Mouse (Mus musculus): Measurements from ENCODE around the gene Dnajc11. TPM values are rescaled to one million over a fixed set of nuclear protein-coding genes. Genes with fewer than 3 reads are reported as not detected.

The Dnajc11 gene
- polyA plus RNA-seq, 1 experiment from 2014 or later: 61.1 TPM

DNA sequence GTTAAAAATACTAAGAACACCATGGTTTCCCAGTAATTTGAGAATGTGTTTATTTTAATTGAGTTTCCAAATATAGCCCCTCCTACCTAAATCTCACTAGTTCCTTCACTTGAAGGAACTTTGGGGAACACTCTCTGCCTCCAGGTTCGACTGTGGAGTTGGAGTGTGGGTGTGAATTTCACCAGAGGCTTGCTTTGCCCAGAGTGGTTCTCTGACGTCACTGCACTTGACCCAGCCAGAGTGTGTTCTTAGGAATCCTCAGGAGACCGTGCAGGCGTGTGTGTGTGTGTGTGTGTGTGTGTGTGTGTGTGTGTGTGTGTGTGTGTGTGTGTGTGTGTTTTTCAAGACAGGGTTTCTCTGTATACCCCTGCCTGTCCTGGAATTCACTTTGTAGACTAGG lies 67.4 kb downstream of the Dnajc11 start:
- Histone ChIP-seq H3K27me3 (replicated peaks) (no peaks in the 10 kb centered on the region), H3K9ac (no peak overlapping the region), H3K4me1 (replicated peaks) (peaks cover 15% of the 10 kb centered on the region), H3K9me3 (replicated peaks) (no peaks in the 10 kb centered on the region), H3K4me3 (no peak overlapping the region), H3K36me3 (no peaks in the 10 kb centered on the region), H3K4me2 (no peak overlapping the region), H3K27ac (ENCODE audit: poor library complexity, severe bottlenecking) (no peak overlapping the region)
- WGBS: 38% methylated on average over 4 of the region's 4 CpGs
- no peak for ATAC-seq (ENCODE audit: insufficient number of reproducible peaks, low FRiP score)

DNA sequence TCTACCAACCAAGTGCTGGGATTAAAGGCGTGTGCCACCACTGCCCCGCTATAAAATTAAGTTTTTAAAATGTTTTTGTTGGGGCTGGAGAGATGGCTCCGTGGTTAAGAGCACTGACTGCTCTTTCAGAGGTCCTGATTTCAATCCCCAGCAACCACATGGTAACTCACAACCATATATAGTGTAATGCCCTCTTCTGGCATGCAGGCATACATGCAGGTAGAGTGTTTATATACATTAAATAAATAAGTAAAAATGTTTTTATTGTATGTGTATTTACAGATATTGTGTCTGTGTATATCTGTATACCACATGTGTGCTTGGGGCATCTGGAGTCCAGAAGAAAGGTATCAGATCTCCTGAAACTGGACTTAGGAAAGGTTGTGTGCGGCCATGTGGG lies 67.8 kb downstream of the Dnajc11 start:
- 65% methylated on average over 4 of the region's 4 CpGs for WGBS
- H3K4me1 ChIP-seq (replicated peaks): peaks cover 15% of the 10 kb centered on the region
- H3K9ac ChIP-seq: no peak overlapping the region
- no peak overlapping the region for H3K4me3 ChIP-seq
- H3K27me3 ChIP-seq (replicated peaks): no peaks in the 10 kb centered on the region
- no peak overlapping the region for H3K4me2 ChIP-seq
- ATAC-seq (ENCODE audit: insufficient number of reproducible peaks, low FRiP score): no peak
- H3K9me3 ChIP-seq (replicated peaks): no peaks in the 10 kb centered on the region
- H3K36me3 ChIP-seq: no peaks in the 10 kb centered on the region
- no peak overlapping the region for H3K27ac ChIP-seq (ENCODE audit: poor library complexity, severe bottlenecking)

DNA sequence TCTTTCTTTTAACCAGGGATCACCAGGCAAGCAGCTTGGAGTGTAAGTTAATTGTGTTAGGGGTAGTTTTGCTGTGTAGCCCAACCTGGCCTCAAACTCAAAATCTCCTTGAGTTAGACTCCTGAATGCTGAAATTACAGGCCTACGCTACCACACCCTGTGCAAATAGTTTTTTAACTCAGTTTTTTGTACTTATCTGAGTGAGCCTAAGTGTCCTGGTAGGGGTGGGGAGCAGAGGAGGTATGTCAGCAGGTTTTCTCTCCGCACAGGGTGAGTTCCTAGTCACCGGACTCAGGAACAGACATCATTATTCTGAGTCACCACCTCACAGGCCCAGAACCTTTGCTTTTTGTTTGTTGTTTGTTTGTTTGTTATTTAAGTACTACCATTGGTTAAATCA lies 68.6 kb downstream of the Dnajc11 start:
- Histone ChIP-seq H3K4me2 (no peak overlapping the region), H3K4me1 (replicated peaks) (peaks cover 19% of the 10 kb centered on the region), H3K36me3 (no peaks in the 10 kb centered on the region), H3K27ac (ENCODE audit: poor library complexity, severe bottlenecking) (no peak overlapping the region), H3K27me3 (replicated peaks) (no peaks in the 10 kb centered on the region), H3K4me3 (no peak overlapping the region), H3K9ac (no peak overlapping the region), H3K9me3 (replicated peaks) (no peaks in the 10 kb centered on the region)
- ATAC-seq (ENCODE audit: insufficient number of reproducible peaks, low FRiP score): no peak
- WGBS: 83% methylated on average over 3 of the region's 3 CpGs

DNA sequence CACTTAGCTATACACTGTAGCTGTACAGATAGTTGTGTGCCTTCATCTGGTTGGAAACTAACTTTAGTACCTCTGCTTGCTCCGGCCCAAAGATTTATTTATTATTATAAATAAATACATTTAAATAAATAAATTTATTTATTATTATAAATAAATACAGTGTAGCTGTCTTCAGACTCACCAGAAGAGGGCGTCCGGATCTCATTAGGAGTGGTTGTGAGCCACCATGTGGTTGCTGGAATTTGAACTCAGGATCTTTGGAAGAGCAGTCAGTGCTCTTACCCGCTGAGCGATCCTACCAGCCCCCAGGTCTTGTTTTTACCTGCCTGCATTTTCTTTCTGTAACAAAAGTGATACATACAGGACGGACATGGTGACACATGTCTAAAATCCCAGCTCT lies 72.6 kb downstream of the Dnajc11 start:
- H3K27ac ChIP-seq (ENCODE audit: poor library complexity, severe bottlenecking): no peak overlapping the region
- H3K27me3 ChIP-seq (replicated peaks): no peaks in the 10 kb centered on the region
- no peaks in the 10 kb centered on the region for H3K36me3 ChIP-seq
- no peak for ATAC-seq (ENCODE audit: insufficient number of reproducible peaks, low FRiP score)
- peaks cover 25% of the 10 kb centered on the region for H3K4me1 ChIP-seq (replicated peaks)
- H3K9me3 ChIP-seq (replicated peaks): no peaks in the 10 kb centered on the region
- H3K9ac ChIP-seq: no peak overlapping the region
- H3K4me3 ChIP-seq: no peak overlapping the region
- H3K4me2 ChIP-seq: no peak overlapping the region
- 72% methylated on average over 6 of the region's 6 CpGs for WGBS

DNA sequence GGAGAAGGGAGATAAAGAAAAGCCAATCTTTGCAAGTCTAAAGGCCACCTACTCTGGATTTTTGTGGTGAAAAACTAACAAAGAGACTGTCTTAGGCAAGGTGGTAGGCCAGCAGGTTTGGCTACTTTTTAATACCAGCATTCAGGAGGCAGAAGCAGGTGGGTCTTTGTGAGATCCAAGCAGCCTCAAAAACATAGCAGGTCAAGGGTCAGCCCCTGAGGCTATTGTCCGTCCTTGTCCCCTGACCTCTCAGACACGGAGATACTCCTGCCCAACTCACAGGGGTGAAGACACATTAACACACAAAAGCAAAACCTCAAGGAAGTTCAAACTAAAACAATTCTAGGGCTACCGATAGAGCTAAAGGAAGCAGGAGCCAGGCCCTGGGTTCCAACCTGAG lies 73.3 kb downstream of the Dnajc11 start:
- Histone ChIP-seq H3K9me3 (replicated peaks) (no peaks in the 10 kb centered on the region), H3K9ac (0 out of 2 replicates have a peak overlapping the region, but pooled peaks have one; percentile 91), H3K27me3 (replicated peaks) (no peaks in the 10 kb centered on the region), H3K4me2 (peak overlapping the region; percentile 86; the same call in 1 of the 2 replicates), H3K4me1 (replicated peaks) (peaks cover 31% of the 10 kb centered on the region), H3K36me3 (no peaks in the 10 kb centered on the region), H3K4me3 (no peak overlapping the region), H3K27ac (ENCODE audit: poor library complexity, severe bottlenecking) (peak overlapping the region; percentile 95)
- WGBS: 33% methylated on average over 3 of the region's 3 CpGs
- ATAC-seq (ENCODE audit: insufficient number of reproducible peaks, low FRiP score): no peak

DNA sequence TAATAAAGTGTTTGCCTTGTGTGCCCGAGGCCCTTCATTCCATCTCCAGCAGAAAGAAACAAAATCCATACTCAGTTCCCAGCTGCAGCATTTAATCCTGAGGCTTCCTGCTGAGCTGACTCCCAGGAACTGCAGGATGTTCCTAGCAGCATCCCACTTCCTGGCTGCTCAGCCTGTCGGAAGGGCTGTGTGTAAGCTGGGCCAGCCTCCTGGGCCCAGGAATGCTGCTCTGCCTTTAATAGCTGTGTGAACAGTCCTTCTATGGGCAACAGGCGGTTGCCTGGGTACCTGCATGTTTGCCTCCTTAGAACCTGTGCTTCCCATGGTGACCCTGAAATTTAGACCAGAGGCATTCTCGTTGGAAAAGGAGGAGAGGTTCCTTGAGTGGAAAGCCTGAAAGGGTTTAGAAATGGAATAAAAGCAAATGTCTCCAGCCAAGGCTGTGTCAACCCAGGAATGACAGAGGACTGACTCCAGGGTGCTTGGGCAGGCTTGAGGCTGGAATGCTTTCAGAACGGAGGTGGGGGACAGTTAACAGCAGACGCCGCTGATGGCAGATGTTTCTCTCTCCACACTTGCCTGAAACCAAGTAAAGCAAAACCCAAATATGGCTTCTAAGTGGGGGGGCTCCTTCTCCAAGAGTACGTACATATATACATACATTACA lies 74.1 kb downstream of the Dnajc11 start:
- Histone ChIP-seq H3K4me2 (peak overlapping the region; percentile 86), H3K4me3 (peak overlapping the region; percentile 72), H3K27ac (ENCODE audit: poor library complexity, severe bottlenecking) (peak overlapping the region; percentile 95), H3K36me3 (peaks cover 8% of the 10 kb centered on the region), H3K9me3 (replicated peaks) (no peaks in the 10 kb centered on the region), H3K27me3 (replicated peaks) (no peaks in the 10 kb centered on the region), H3K9ac (peak overlapping the region; percentile 91), H3K4me1 (replicated peaks) (peaks cover 39% of the 10 kb centered on the region)
- ATAC-seq (ENCODE audit: insufficient number of reproducible peaks, low FRiP score): no peak
- 4% methylated on average over 8 of the region's 8 CpGs for WGBS

DNA sequence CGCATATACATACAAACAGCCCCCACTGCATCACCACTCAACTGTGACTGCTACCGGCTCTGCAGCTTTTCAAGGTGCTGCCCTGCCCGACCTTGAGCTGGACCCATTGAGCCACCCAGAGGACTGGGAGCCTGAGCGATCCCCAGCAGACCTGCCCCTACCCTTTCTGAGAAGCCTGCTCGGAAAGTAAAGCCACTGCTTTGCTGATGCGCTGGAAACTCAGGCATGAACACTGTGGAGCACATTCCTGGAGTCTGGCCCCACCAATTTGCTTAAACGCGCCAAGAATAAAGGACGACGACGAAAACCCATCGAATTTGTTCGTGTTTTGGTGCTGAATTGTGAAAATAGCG lies 74.6 kb downstream of the Dnajc11 start:
- ATAC-seq (ENCODE audit: insufficient number of reproducible peaks, low FRiP score): no peak
- WGBS: 1% methylated on average over 14 of the region's 14 CpGs
- peak overlapping the region; percentile 91 for H3K9ac ChIP-seq
- H3K9me3 ChIP-seq (replicated peaks): no peaks in the 10 kb centered on the region
- H3K4me3 ChIP-seq: peak overlapping the region; percentile 72
- peaks cover 13% of the 10 kb centered on the region for H3K36me3 ChIP-seq
- H3K27ac ChIP-seq (ENCODE audit: poor library complexity, severe bottlenecking): peak overlapping the region; percentile 95
- H3K4me2 ChIP-seq: peak overlapping the region; percentile 86
- H3K27me3 ChIP-seq (replicated peaks): no peaks in the 10 kb centered on the region
- peaks cover 44% of the 10 kb centered on the region for H3K4me1 ChIP-seq (replicated peaks)

DNA sequence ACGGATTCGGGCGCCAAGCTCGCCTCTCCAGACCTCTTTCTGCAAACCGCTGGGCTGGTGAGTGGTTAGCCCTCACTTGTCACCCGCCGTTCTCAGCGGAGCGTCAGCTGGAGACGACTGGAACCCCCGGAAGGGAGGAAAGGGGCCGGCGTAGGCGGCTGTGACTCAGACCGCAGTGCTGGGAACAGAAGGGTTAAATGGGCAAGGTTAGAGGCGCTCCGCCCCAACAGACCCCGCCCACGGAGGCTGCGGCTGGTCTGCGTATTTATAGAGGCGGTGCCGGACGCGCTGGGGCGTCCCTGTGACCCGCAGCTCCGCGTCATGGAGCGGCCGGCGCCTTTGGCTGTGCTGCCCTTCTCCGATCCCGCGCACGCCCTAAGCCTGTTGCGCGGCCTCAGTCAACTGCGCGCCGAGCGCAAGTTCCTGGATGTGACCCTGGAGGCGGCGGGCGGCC lies 75.2 kb downstream of the Dnajc11 start, which contains the start of gene Klhl21:
Gene Klhl21, plus strand, starts transcription at position 182 of the 454 bp plus-strand sequence.
- H3K9me3 ChIP-seq (replicated peaks): no peaks in the 10 kb centered on the region
- under 1% methylated on average over 43 of the region's 45 CpGs for WGBS
- H3K9ac ChIP-seq: peak within 1 kb of the TSS; percentile 91
- H3K4me2 ChIP-seq: peak within 1 kb of the TSS; percentile 86
- H3K4me3 ChIP-seq: peak within 1 kb of the TSS; percentile 72
- peaks cover 18% of the 10 kb centered on the region for H3K36me3 ChIP-seq
- H3K4me1 ChIP-seq (replicated peaks): peaks cover 50% of the 10 kb centered on the region
- H3K27ac ChIP-seq (ENCODE audit: poor library complexity, severe bottlenecking): peak within 1 kb of the TSS; percentile 95
- peak; percentile 88 for ATAC-seq (ENCODE audit: insufficient number of reproducible peaks, low FRiP score)
- no peaks in the 10 kb centered on the region for H3K27me3 ChIP-seq (replicated peaks)

DNA sequence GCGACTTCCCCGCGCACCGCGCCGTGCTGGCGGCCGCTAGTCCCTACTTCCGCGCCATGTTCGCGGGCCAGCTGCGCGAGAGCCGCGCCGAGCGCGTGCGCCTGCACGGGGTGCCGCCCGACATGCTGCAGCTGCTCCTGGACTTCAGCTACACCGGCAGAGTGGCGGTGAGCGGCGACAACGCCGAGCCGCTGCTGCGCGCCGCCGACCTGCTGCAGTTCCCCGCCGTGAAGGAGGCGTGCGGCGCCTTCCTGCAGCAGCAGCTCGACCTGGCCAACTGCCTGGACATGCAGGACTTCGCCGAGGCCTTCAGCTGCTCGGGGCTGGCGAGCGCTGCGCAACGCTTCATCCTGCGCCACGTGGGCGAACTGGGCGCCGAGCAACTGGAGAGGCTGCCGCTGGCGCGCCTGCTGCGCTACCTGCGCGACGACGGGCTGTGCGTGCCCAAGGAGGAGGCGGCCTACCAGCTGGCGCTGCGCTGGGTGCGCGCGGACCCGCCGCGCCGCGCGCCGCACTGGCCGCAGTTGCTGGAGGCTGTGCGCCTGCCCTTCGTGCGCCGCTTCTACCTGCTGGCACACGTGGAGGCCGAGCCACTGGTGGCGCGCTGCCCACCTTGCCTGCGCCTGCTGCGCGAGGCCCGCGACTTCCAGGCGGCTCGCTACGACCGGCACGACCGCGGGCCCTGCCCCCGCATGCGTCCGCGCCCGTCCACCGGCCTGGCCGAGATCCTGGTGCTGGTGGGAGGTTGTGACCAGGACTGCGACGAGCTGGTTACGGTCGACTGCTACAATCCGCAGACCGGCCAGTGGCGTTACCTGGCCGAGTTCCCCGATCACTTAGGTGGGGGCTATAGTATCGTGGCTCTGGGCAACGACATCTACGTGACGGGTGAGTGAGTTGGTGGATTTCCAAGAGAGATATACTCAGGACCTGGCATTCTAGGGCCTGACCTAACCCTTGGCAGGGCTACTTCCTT lies 75.9 kb downstream of the Dnajc11 start:
- H3K9me3 ChIP-seq (replicated peaks): no peaks in the 10 kb centered on the region
- WGBS: under 1% methylated on average over 115 of the region's 115 CpGs
- peaks cover 25% of the 10 kb centered on the region for H3K36me3 ChIP-seq
- ATAC-seq (ENCODE audit: insufficient number of reproducible peaks, low FRiP score): peak; percentile 48
- H3K4me1 ChIP-seq (replicated peaks): peaks cover 55% of the 10 kb centered on the region
- peak overlapping the region; percentile 86 for H3K4me2 ChIP-seq
- H3K27me3 ChIP-seq (replicated peaks): no peaks in the 10 kb centered on the region
- H3K27ac ChIP-seq (ENCODE audit: poor library complexity, severe bottlenecking): peak overlapping the region; percentile 95
- H3K9ac ChIP-seq: peak overlapping the region; percentile 91
- H3K4me3 ChIP-seq: peak overlapping the region; percentile 72

DNA sequence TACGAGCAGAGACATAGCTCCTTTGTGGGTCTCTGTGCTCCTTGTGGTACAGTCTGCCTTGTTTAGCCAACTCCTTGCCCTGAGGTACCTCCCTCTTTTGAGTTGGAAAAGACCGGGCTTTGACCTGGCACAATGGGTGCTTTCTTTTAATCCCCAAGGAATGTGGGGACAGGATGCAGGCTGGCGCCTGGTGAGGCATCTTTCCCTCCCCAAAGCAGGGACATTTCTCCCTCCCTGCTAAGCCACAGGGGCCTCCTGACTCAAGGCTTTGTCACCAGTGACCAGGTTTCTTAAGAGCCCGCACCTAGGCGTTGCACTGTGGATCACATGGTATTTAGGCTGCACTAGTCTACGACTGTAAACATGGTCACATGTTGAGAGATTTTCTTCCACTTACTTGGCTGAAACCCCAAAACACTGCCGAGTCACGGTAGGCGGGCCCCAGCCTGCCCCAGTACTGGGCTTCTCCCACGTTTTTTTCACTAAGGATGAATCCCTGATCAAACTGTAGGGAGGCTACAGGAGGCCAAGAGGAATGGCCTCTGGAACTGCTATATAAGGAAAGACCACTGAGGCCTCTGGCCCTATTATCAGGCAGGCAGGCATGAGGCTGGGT lies 76.7 kb downstream of the Dnajc11 start:
- H3K4me3 ChIP-seq: peak overlapping the region; percentile 72
- ATAC-seq (ENCODE audit: insufficient number of reproducible peaks, low FRiP score): peak; percentile 66
- 0% methylated on average over 10 of the region's 10 CpGs for WGBS
- peak overlapping the region; percentile 86 for H3K4me2 ChIP-seq
- H3K36me3 ChIP-seq: peaks cover 34% of the 10 kb centered on the region
- H3K27me3 ChIP-seq (replicated peaks): no peaks in the 10 kb centered on the region
- H3K4me1 ChIP-seq (replicated peaks): peaks cover 55% of the 10 kb centered on the region
- peak overlapping the region; percentile 91 for H3K9ac ChIP-seq
- H3K9me3 ChIP-seq (replicated peaks): no peaks in the 10 kb centered on the region
- H3K27ac ChIP-seq (ENCODE audit: poor library complexity, severe bottlenecking): peak overlapping the region; percentile 95

DNA sequence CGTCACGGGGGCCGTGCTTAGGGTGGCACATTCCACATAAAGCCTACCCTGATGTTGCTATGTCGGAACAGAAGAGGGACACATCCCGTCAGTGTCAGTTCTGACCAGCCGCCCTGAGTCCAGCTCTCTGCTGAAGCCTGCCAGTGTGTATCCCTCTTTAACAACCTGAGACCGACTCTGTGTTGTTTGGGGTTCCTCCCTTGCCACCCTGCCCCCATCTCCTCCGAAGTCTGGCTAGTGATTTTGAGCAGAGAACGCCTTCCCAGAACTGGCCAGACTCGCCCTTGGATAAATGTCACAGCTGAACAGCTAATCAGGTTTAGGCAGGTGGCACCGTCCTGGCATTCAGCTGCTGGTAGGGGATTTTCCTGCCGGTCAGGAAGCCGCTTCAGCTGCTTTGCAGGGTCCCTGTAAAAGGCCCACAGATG lies 77.2 kb downstream of the Dnajc11 start:
- peaks cover 39% of the 10 kb centered on the region for H3K36me3 ChIP-seq
- H3K4me2 ChIP-seq: peak overlapping the region; percentile 86
- H3K27ac ChIP-seq (ENCODE audit: poor library complexity, severe bottlenecking): peak overlapping the region; percentile 95
- peak overlapping the region; percentile 91 for H3K9ac ChIP-seq
- H3K4me3 ChIP-seq: peak overlapping the region; percentile 72
- no peaks in the 10 kb centered on the region for H3K9me3 ChIP-seq (replicated peaks)
- no peaks in the 10 kb centered on the region for H3K27me3 ChIP-seq (replicated peaks)
- H3K4me1 ChIP-seq (replicated peaks): peaks cover 55% of the 10 kb centered on the region
- ATAC-seq (ENCODE audit: insufficient number of reproducible peaks, low FRiP score): peak; percentile 20
- WGBS: 1% methylated on average over 13 of the region's 13 CpGs

Data from heart, embryonic 12.5 days (tissue).